Mouse (Mus musculus) intestine, embryonic 16.5 days (tissue): ENCODE measurements around the gene Spdye4b. TPM values are rescaled to one million over a fixed set of nuclear protein-coding genes. Genes with fewer than 3 reads are reported as not detected.
A peak's percentile ranks its signal among the peaks of the same experiment; 100 is the strongest.

Experiments used
- ATAC-seq: fragments of 200-750 bp; cut with Nextera tagmentation; 2 replicates; pipeline ENCODE4 v1.8.0; 2017; ENCODE audit warnings: moderate TSS enrichment, moderate library complexity
- H3K27ac ChIP-seq: fragments of 300-500 bp; sonication (generic); 2 replicates; pipeline ENCODE4 v1.5.1; 2014; ENCODE audit warnings: mild to moderate bottlenecking, low read length
- H3K27me3 ChIP-seq: fragments of 300-500 bp; sonication (generic); replicated peaks from 2 replicates; pipeline ENCODE4 v1.6.1; 2014; ENCODE audit warnings: low read length, control low read depth, mixed read lengths; ENCODE audit not compliant: control insufficient read depth, insufficient read depth
- H3K36me3 ChIP-seq: fragments of 300-500 bp; sonication (generic); 2 replicates; pipeline ENCODE4 v1.6.1; 2014; ENCODE audit warnings: low read length, control low read depth; ENCODE audit not compliant: control insufficient read depth, insufficient read depth
- H3K4me1 ChIP-seq: fragments of 300-500 bp; sonication (generic); 2 replicates; pipeline ENCODE4 v1.6.1; 2014; ENCODE audit warnings: low read length, control low read depth, mixed read lengths; ENCODE audit not compliant: control insufficient read depth, insufficient read depth
- H3K4me2 ChIP-seq: fragments of 300-500 bp; sonication (generic); 2 replicates; pipeline ENCODE4 v1.6.1; 2014; ENCODE audit warnings: low read depth, low read length, control low read depth
- H3K4me3 ChIP-seq: fragments of 300-500 bp; sonication (generic); 2 replicates; pipeline ENCODE4 v1.5.1; 2014; ENCODE audit warnings: mild to moderate bottlenecking, low read length
- H3K9ac ChIP-seq: fragments of 300-500 bp; sonication (generic); 2 replicates; pipeline ENCODE4 v1.6.1; 2014; ENCODE audit warnings: low read depth, low read length
- H3K9me3 ChIP-seq: fragments of 300-500 bp; sonication (generic); 2 replicates; pipeline ENCODE4 v1.6.1; 2016; ENCODE audit warnings: low read length, control low read depth; ENCODE audit not compliant: control insufficient read depth
- WGBS: fragments of 180-500 bp; shearing (Covaris S2); extraction: QIAGEN DNeasy Blood & Tissue Kit; methylation state at CpG from one replicate; pipeline ENCODE4 v1.1.7; 2014; 5-methylcytosine and 5-hydroxymethylcytosine counted together
- polyA plus RNA-seq: library from polyadenylated mRNA; unstranded; fragments of >200 nt; fragmentation: Nextera tagmentation; extraction: Ambion mirVana; gene quantifications from 2 replicates; pipeline ENCODE4 v1.2.1, GENCODE M21; 2015

Gene Spdye4b
- polyA plus RNA-seq, 1 experiment from 2014 or later = not detected

- Histone ChIP-seq H3K4me2 (no peak overlapping the region), H3K4me1 (no peaks in the 10 kb centered on the region), H3K9me3 (no peaks in the 10 kb centered on the region), H3K36me3 (no peaks in the 10 kb centered on the region), H3K9ac (no peak overlapping the region), H3K4me3 (no peak overlapping the region), H3K27ac (no peak overlapping the region), H3K27me3 (no peaks in the 10 kb centered on the region)
- no peak for ATAC-seq
- 82% methylated on average over 4 of the region's 4 CpGs for WGBS
Observed at GRCm38 (mm10) chr5:143196506-143196905, 15.7 kb downstream of the Spdye4b start.

DNA sequence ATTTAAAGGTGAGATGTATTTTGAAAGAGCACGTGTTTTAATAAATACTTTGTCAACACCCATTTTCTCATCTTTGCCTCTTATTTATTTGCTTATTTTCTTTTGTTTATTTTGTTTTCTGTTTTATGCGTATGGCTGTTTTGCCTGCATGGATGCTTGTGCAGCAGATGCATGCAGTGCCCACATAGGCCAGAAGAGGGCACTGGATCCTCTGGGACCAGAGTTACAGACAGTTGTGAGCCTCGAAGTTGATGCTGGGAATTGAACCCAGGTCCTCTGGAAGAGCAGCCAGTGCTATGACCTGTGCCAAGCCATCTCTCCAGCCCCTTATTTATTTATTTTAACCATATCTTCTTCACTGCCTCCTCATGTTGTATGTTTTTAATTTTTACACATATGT is 24.2 kb downstream of the Spdye4b start:
- H3K27me3 ChIP-seq = no peaks in the 10 kb centered on the region
- WGBS = 77% methylated on average over 3 of the region's 3 CpGs
- H3K4me3 ChIP-seq = no peak overlapping the region
- no peak overlapping the region for H3K9ac ChIP-seq
- ATAC-seq = no peak
- peaks cover 6% of the 10 kb centered on the region; the same call in 1 of the 2 replicates for H3K9me3 ChIP-seq
- H3K4me2 ChIP-seq = no peak overlapping the region
- H3K4me1 ChIP-seq = no peaks in the 10 kb centered on the region
- no peak overlapping the region for H3K27ac ChIP-seq
- H3K36me3 ChIP-seq = no peaks in the 10 kb centered on the region

- Histone ChIP-seq H3K4me2 (no peak overlapping the region), H3K4me1 (peaks cover 3% of the 10 kb centered on the region; the same call in 1 of the 2 replicates)
Observed at GRCm38 (mm10) chr5:143213832-143214231, 33.0 kb downstream of the Spdye4b start.

GRCm38 (mm10) chr5:143220996-143221395 is 40.2 kb downstream of the Spdye4b start:
- Histone ChIP-seq H3K36me3 (no peaks in the 10 kb centered on the region), H3K27ac (no peak overlapping the region), H3K4me2 (no peak overlapping the region), H3K27me3 (no peaks in the 10 kb centered on the region), H3K4me3 (no peak overlapping the region), H3K9ac (no peak overlapping the region), H3K9me3 (no peaks in the 10 kb centered on the region), H3K4me1 (no peaks in the 10 kb centered on the region)
- ATAC-seq = no peak
- WGBS = 65% methylated on average over 5 of the region's 5 CpGs

More at GRCm38 (mm10) chr5:143213832-143214231, 33.0 kb downstream of the Spdye4b start:
- H3K27me3 ChIP-seq = peaks cover 2% of the 10 kb centered on the region; the same call in 1 of the 2 replicates
- ATAC-seq = peak; percentile 93
- no peaks in the 10 kb centered on the region for H3K9me3 ChIP-seq
- H3K4me3 ChIP-seq = no peak overlapping the region
- no peaks in the 10 kb centered on the region for H3K36me3 ChIP-seq
- H3K9ac ChIP-seq = no peak overlapping the region
- H3K27ac ChIP-seq = no peak overlapping the region
- 46% methylated on average over 2 of the region's 2 CpGs for WGBS

DNA sequence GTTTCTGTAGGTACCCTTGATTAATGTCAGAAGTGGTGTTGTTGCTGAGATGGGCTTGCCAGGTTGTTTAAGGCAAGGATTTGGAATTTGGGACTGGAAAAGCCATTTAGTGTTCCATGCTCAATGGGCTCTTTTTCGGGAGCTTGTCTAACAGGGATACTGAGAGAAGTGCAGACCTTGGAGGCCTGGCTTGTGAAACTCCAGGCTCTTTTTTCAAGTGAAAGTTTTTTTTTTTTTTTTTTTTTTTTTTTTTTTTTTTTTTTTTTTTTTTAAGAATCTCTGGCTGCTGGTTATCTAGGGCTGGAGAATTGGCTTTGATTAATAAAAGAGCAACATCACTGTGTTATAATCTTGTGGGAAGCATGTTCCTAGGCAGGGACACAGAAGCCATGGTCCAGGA is 41.5 kb downstream of the Spdye4b start:
- Histone ChIP-seq H3K4me1 (no peaks in the 10 kb centered on the region), H3K4me2 (no peak overlapping the region), H3K4me3 (no peak overlapping the region), H3K9me3 (no peaks in the 10 kb centered on the region), H3K27ac (no peak overlapping the region), H3K9ac (no peak overlapping the region), H3K27me3 (no peaks in the 10 kb centered on the region), H3K36me3 (no peaks in the 10 kb centered on the region)
- no peak for ATAC-seq
- WGBS = 71% methylated on average over 1 of the region's 1 CpGs

GRCm38 (mm10) chr5:143226790-143227189 is 46.0 kb downstream of the Spdye4b start, which contains the start of gene Spdye4a:
Gene Spdye4a, minus strand, starts transcription at chr5:143226890.
- no peak within 1 kb of the TSS for H3K4me3 ChIP-seq
- ATAC-seq = no peak
- no peak within 1 kb of the TSS for H3K27ac ChIP-seq
- no peak within 1 kb of the TSS for H3K4me2 ChIP-seq
- 89% methylated on average over 3 of the region's 3 CpGs for WGBS
- no peaks in the 10 kb centered on the region for H3K4me1 ChIP-seq
- no peak within 1 kb of the TSS for H3K9ac ChIP-seq
- H3K9me3 ChIP-seq = no peaks in the 10 kb centered on the region
- no peaks in the 10 kb centered on the region for H3K36me3 ChIP-seq
- H3K27me3 ChIP-seq = no peaks in the 10 kb centered on the region

DNA sequence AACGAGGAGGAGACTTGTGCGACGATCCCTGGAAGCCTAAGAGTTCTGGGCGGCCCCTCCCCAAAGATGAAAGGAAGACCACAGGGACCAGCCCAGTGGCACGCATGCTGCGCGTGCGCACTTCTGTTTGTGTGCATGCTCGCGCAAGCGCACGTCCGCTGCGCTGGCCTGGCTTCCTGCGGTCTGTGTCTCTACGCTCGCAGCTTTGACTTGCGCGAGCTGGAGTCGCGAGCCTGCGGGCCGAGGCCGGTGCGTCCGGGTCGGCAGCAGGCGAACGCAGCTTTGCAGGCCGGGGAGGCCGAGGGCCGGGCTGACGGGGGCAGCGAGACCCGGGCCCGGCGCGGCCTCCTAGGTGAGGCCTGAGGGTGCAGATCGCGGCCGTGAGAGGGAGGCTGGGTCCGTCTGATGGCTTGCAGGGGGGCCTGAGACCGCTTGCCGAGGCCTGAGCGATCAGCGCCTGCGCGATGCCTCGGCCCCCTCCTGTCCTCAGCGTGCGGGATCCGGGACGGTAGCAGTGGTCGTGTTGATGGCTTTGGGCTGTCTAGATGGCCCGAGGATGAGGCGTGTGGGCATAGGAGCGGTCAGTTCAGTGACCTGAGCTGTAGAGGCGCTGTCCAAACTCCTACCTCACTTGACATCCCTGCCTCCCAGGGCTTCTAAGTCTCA is 54.3 kb downstream of the Spdye4b start, which contains the start of gene Zfp12:
TSS of gene Zfp12 (plus strand) at position 136 of the 666 bp plus-strand sequence.
- no peaks in the 10 kb centered on the region for H3K27me3 ChIP-seq
- peak within 1 kb of the TSS; percentile 96 for H3K9ac ChIP-seq
- ATAC-seq = peak; percentile 99
- 0 out of 2 replicates have a peak, but pooled peaks cover 6% of the 10 kb centered on the region for H3K4me1 ChIP-seq
- H3K27ac ChIP-seq = peak within 1 kb of the TSS; percentile 98
- peak within 1 kb of the TSS; percentile 93 for H3K4me3 ChIP-seq
- H3K36me3 ChIP-seq = peaks cover 1% of the 10 kb centered on the region; the same call in 1 of the 2 replicates
- no peaks in the 10 kb centered on the region for H3K9me3 ChIP-seq
- peak within 1 kb of the TSS; percentile 83 for H3K4me2 ChIP-seq
- under 1% methylated on average over 57 of the region's 58 CpGs for WGBS

DNA sequence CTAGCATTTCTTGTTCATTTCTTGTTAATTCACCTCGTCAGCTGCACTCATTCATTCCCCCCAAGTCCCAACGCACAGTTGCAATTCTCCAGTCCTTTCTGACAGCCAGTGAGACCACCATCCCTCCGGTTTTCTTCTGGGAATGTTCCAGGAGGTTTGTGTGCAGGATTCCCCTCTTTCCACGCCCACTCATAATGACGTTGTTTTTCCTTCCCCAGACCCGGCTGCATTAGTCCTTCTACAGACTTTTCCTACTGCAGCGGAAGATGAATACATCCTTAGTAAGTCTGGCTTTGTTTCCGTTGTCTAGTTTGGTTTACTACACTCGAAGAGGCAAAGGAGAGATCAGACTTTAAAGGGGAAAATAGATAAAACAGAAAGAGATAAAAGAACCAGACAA is 55.2 kb downstream of the Spdye4b start:
- 37% methylated on average over 9 of the region's 9 CpGs for WGBS
- ATAC-seq = no peak

GRCm38 (mm10) chr5:143244926-143245325 is 64.1 kb downstream of the Spdye4b start:
- no peaks in the 10 kb centered on the region for H3K27me3 ChIP-seq
- no peak overlapping the region for H3K9ac ChIP-seq
- peaks cover 48% of the 10 kb centered on the region for H3K36me3 ChIP-seq
- no peak overlapping the region for H3K27ac ChIP-seq
- 96% methylated on average over 26 of the region's 26 CpGs for WGBS
- H3K4me3 ChIP-seq = no peak overlapping the region
- ATAC-seq = no peak
- H3K4me1 ChIP-seq = no peaks in the 10 kb centered on the region
- H3K9me3 ChIP-seq = no peaks in the 10 kb centered on the region
- no peak overlapping the region for H3K4me2 ChIP-seq

More for the DNA sequence above, 55.2 kb downstream of the Spdye4b start:
- 0 out of 2 replicates have a peak, but pooled peaks cover 6% of the 10 kb centered on the region for H3K4me1 ChIP-seq
- no peaks in the 10 kb centered on the region for H3K27me3 ChIP-seq
- H3K36me3 ChIP-seq = peaks cover 5% of the 10 kb centered on the region
- peak overlapping the region; percentile 83 for H3K4me2 ChIP-seq
- H3K4me3 ChIP-seq = peak overlapping the region; percentile 93
- H3K27ac ChIP-seq = no peak overlapping the region
- H3K9ac ChIP-seq = peak overlapping the region; percentile 96
- no peaks in the 10 kb centered on the region for H3K9me3 ChIP-seq
